Comparison of ENCODE assay signal across 16 mouse cellular contexts in the genomic region with DNA sequence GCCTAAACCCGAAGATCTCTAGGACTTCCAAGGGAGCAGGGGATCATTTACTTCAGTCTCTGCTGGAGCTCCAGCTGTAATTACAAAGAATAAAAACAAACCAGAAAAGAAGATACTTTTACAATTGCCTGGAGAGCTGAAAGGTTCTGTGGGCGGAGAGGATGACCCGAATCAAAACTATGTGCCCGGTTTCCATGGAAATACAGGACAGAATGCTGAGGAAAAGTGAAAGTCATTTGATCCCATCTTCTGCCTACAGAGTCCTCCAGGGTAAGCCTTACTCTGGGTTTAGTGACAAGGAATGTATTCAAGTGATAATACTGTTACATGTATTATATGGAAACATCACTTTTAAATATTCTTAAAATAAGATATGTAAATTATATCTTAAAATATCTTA.
"Had no signal": no experiment of that assay in that cellular context is flagged by ENCODE, and none has a peak within 500 bp of the region (broad histone marks: within the 10 kb centered on the region; RNA-seq: fewer than 3 reads in every experiment).

No protein-coding gene starts in this region.

- ATAC-seq: midbrain, embryonic 16.5 days had no signal

- H3K9ac ChIP-seq: limb, embryonic 13.5 days; liver, embryonic 14.5 days; midbrain, embryonic 12.5 days; neural tube, embryonic 15.5 days had no signal

- H3K27ac ChIP-seq: limb, embryonic 13.5 days; liver, embryonic 14.5 days; midbrain, embryonic 12.5 days; neural tube, embryonic 15.5 days; stomach, postnatal 0 days had no signal

- H3K4me3 ChIP-seq: limb, embryonic 13.5 days; midbrain, embryonic 12.5 days; neural tube, embryonic 15.5 days had no signal

- H3K9me3 ChIP-seq: limb, embryonic 13.5 days; midbrain, embryonic 12.5 days; neural tube, embryonic 15.5 days had no signal

- H3K36me3 ChIP-seq: limb, embryonic 13.5 days; midbrain, embryonic 12.5 days; neural tube, embryonic 15.5 days had no signal

- H3K27me3 ChIP-seq: limb, embryonic 13.5 days; midbrain, embryonic 12.5 days; neural tube, embryonic 15.5 days had no signal

- H3K4me1 ChIP-seq: limb, embryonic 13.5 days; midbrain, embryonic 12.5 days; neural tube, embryonic 15.5 days had no signal

- H3K4me2 ChIP-seq: limb, embryonic 13.5 days; midbrain, embryonic 12.5 days; neural tube, embryonic 15.5 days had no signal

- DNase-seq: kidney, adult 2 months; kidney, postnatal 14 days; layer of hippocampus, adult 9-11 months; layer of hippocampus, postnatal 36 days; left cerebral cortex, postnatal 4 days; lung, adult 18-20 months; right cerebral cortex, adult 18-20 months; right cerebral cortex, postnatal 25 days; thymus, adult 18-20 months; thymus, postnatal 25 days had no signal
